Mouse (Mus musculus) lung, adult 2 months (tissue): ENCODE measurements around the gene Dnlz.

Experiments
- CTCF ChIP-seq: fragments of 200-500 bp; IDR thresholded peaks from 2 replicates; pipeline ENCODE4 v1.5.1; 2011; ENCODE audit warnings: mild to moderate bottlenecking, low read length, control low read depth; ENCODE audit not compliant: insufficient read depth
- POLR2A ChIP-seq: fragments of 200-500 bp; IDR thresholded peaks from 2 replicates; pipeline ENCODE4 v1.6.1; 2011; ENCODE audit warnings: low read depth, mild to moderate bottlenecking, control low read depth, low read length, borderline replicate concordance; ENCODE audit errors: extremely low read depth

DNA sequence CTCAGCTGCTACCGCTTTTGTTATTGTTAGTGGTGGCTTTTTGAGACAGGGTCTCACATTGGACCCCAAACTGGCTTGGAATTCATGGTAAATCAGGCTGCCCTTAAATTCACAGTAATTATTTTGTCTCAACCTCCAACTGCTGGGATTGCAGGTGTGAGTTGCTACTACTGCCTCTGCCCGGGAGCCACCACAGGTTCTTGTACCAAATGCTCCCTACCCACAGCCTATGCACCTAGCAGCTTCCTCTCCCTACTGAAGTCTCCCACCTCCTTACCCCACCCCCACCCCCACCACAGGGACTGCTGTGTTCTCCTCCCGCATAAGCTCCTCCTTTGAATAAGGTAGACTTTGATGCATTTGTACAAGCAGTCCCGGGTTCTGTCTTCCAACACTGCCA lies 4.3 kb upstream of the Dnlz start:
- TF ChIP-seq CTCF, result no peak
- no peak for TF ChIP-seq POLR2A
